Mouse (Mus musculus) cortical plate, adult 2 months (tissue): ENCODE data around the gene Cdca4.

Source experiments
- CTCF ChIP-seq: fragments of 200-500 bp; IDR thresholded peaks from 2 replicates; pipeline ENCODE4 v1.5.1; 2011; ENCODE audit warnings: mild to moderate bottlenecking, control low read depth, low read length; ENCODE audit not compliant: insufficient read depth; ENCODE audit errors: extremely low read depth
- POLR2A ChIP-seq: fragments of 200-500 bp; IDR thresholded peaks from 2 replicates; pipeline ENCODE4 v1.6.1; 2011; ENCODE audit warnings: mild to moderate bottlenecking, low read length, control low read depth; ENCODE audit not compliant: insufficient read depth; ENCODE audit errors: extremely low read depth

DNA sequence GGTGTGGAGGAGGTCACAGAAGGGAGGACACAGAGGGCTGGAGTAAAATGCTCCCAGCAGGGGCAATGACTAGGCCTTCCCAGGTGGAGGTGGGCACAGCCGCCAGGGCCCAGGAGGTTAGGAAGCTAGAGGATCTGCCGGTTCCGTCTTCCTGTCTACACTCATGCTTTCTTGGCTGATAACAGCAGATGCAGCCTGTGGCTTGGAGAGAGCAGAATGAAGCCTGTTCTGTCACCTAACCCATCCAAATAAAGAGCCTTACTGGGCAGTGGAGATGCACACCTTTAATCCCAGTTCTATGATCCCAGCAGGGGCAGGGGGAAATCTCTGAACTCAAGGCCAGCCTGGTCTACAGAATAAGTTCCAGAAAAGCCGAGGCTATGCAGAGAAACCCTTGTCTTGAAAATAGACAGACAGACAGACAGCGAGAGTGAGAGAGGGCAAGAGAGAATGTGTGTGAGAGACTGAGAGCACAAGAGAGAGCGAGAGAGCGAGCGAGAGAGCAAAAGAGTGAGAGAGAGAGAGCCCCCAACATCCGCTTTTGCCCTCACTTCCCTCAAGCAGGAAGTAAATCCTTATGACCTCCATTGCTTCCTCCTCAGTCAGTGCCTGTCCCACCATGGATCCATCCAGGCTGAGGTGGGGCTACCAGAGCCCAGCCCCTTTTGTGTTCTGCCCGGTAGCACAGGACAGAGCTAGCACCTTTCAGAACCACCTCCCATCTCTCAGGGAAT lies 29.8 kb downstream of the Cdca4 start:
- no peak for TF ChIP-seq POLR2A
- TF ChIP-seq CTCF = no peak
